Mouse (Mus musculus) left cerebral cortex, adult 2 months (tissue): Measurements from ENCODE around the gene Pkib. TPM values are rescaled to one million over a fixed set of nuclear protein-coding genes. Genes with fewer than 3 reads are reported as not detected.

Source experiments
- DNase-seq, 2 experiments: peaks; one replicate each; pipeline ENCODE4 v3.0.0; 2021 to 2022; ENCODE audit warnings: low spot score in 2 of 2, mixed read lengths in 1 of 2; ENCODE audit errors: extremely low spot score in 1 of 2
- H3K27ac ChIP-seq: fragments of 200-600 bp; 2 replicates; pipeline ENCODE4 v1.8.1; 2022
- H3K4me3 ChIP-seq: fragments of 200-600 bp; 2 replicates; pipeline ENCODE4 v1.8.1; 2022
- CTCF ChIP-seq: fragments of 200-600 bp; IDR thresholded peaks from 2 replicates; pipeline ENCODE4 v1.8.1; 2022; ENCODE audit warnings: antibody characterized with exemption, mild to moderate bottlenecking, moderate library complexity
- intact Hi-C: fragments of 180-260 bp; cut with DNase I; formaldehyde crosslinking; loops from one replicate; pipeline ENCODE4 v1.15.1; 2025
- total RNA-seq, 2 experiments: library from RNA; stranded (reverse); gene quantifications; 2 replicates each; pipeline ENCODE4 v1.2.3; 2021

Pkib gene
- total RNA-seq, 2 experiments from 2014 or later, result 14.4 to 21.6 TPM

GRCm38 (mm10) chr10:57653297-57653696 is 21.5 kb downstream of the Pkib start:
- Histone ChIP-seq H3K27ac (no peak overlapping the region), H3K4me3 (no peak overlapping the region)
- no peak for DNase-seq
- intact Hi-C loops, result no loop called here
- TF ChIP-seq CTCF, result no peak

- TF ChIP-seq CTCF, result no peak
- intact Hi-C loops, result no loop called here
- no peak overlapping the region for H3K27ac ChIP-seq
These were observed 28.7 kb downstream of the Pkib start for GRCm38 (mm10) chr10:57660505-57660904.

DNA sequence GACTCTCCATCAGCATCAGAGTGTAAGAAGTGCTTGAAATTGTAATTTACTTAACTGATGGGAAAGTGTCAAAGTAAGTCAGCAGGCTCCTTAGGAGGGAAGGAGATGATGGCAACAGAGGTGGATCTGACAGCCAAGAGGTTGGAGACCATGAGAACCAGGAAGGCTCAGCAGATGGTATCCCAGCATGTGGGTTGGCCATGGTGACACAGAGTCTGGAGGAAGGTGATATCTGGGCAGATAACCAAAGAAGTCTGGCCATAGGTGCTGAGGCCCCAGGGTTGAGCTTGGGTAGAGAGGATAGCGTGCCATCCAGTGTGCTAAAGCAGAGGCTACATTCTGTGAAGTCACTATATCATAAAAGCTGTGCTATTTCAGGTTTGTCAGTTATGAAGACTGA is 32.0 kb downstream of the Pkib start:
- Histone ChIP-seq H3K4me3 (no peak overlapping the region), H3K27ac (no peak overlapping the region)
- intact Hi-C loops, result no loop called here
- DNase-seq, result no peak
- no peak for TF ChIP-seq CTCF

More at GRCm38 (mm10) chr10:57660505-57660904, 28.7 kb downstream of the Pkib start:
- H3K4me3 ChIP-seq, result no peak overlapping the region
- no peak for DNase-seq

DNA sequence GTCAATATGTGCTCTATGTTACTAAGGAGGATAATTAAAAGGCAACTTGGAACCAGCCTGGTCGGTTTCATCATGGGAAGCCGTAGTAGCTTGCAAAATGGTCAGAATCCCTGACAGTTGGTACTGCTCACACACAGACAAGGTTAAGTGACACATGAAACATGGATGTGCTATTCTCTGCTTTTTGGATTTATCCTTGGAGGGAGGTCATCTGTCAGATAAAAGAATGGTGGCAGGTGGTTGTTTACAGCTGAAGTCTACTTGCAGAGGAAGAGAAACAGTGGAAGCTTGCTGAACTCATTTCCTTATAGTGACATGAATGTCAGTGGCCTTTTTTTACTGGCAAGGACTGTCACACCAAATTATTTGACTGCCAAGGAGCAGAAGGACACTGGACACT is 32.5 kb downstream of the Pkib start:
- no peak for DNase-seq
- intact Hi-C loops, result no loop called here
- Histone ChIP-seq H3K4me3 (no peak overlapping the region), H3K27ac (no peak overlapping the region)
- no peak for TF ChIP-seq CTCF

DNA sequence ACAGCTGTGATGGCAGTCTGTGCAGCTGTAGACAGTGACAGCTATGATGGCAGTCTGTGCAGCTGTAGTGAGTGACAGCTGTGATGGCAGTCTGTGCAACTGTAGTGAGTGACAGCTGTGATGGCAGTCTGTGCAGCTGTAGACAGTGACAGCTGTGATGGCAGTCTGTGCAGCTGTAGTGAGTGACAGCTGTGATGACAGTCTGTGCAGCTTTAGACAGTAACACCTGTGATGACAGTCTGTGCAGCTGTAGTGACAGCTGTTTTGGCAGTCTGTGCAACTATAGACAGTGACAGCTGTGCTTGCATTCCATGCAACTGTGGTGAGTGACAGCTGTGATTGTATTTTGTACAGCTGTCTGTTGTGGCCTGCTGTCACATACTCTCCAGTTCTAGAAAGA is 44.0 kb downstream of the Pkib start:
- no peak overlapping the region for H3K4me3 ChIP-seq
- DNase-seq, result no peak
- intact Hi-C loops, result no loop called here
- TF ChIP-seq CTCF, result no peak
- no peak overlapping the region for H3K27ac ChIP-seq

GRCm38 (mm10) chr10:57687999-57688398 is 56.2 kb downstream of the Pkib start:
- H3K27ac ChIP-seq, result no peak overlapping the region
- intact Hi-C loops, result no loop called here
- no peak overlapping the region for H3K4me3 ChIP-seq
- TF ChIP-seq CTCF, result no peak
- no peak for DNase-seq

GRCm38 (mm10) chr10:57690161-57690560 is 58.4 kb downstream of the Pkib start:
- Histone ChIP-seq H3K4me3 (no peak overlapping the region), H3K27ac (no peak overlapping the region)
- TF ChIP-seq CTCF, result no peak
- DNase-seq, result no peak
- intact Hi-C loops, result no loop called here

- H3K4me3 ChIP-seq, result no peak overlapping the region
- intact Hi-C loops, result no loop called here
- no peak overlapping the region for H3K27ac ChIP-seq
- DNase-seq, result no peak
- no peak for TF ChIP-seq CTCF
These were observed 70.5 kb downstream of the Pkib start for GRCm38 (mm10) chr10:57702246-57702645.

- no peak for DNase-seq
- Histone ChIP-seq H3K27ac (no peak overlapping the region), H3K4me3 (no peak overlapping the region)
- no peak for TF ChIP-seq CTCF
- intact Hi-C loops, result loop anchor here (10.0 kb wide), 1 partner anchor 176 kb away; no protein-coding TSS in a partner anchor
These were observed 89.3 kb downstream of the Pkib start for GRCm38 (mm10) chr10:57721035-57721434.

DNA sequence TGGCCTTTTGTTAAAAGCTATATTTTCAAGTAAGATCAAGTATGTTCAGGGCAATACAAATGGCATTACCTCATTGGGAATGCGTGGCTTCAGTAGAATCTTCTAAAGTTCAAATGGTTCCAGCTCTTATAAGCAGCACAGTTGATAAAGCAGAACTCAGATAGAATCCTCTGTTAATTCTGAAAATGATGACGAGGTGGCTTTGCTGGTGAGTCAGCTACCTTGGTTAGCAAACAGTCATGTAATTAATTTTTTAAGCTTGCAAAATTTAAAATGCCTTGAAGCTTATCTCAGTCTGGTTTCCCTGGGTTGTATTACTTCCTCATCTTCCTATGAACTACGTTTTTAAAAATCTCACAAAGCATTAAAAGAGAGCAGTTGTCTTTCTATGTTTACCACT is 90.6 kb downstream of the Pkib start:
- intact Hi-C loops, result loop anchor here (10.0 kb wide), 1 partner anchor 178 kb away; no protein-coding TSS in a partner anchor
- DNase-seq, result no peak
- H3K4me3 ChIP-seq, result no peak overlapping the region
- no peak overlapping the region for H3K27ac ChIP-seq
- TF ChIP-seq CTCF, result no peak

GRCm38 (mm10) chr10:57727666-57728065 is 95.9 kb downstream of the Pkib start:
- H3K27ac ChIP-seq, result no peak overlapping the region
- intact Hi-C loops, result loop anchor here (10.0 kb wide), 1 partner anchor 183 kb away; no protein-coding TSS in a partner anchor
- TF ChIP-seq CTCF, result no peak
- no peak for DNase-seq
- no peak overlapping the region for H3K4me3 ChIP-seq

DNA sequence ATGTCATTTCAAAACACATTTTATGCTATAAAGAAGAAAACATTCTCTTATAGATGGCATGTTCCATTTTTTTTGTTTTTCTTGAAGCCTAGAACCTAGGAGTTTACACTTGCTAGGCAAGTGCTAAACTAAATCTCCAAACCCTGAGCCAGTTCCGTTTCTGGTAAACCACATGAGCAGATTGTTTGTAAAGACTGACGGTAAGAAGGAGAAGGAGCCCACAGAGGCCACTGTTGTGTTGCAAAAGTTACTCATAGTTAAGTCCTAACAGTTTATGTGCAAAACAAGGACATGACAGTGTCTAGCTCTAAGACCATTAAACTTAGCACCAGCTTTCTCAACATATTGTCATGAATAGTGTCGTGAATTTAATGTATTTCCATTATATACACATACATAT is 99.9 kb downstream of the Pkib start:
- intact Hi-C loops, result no loop called here
- Histone ChIP-seq H3K4me3 (no peak overlapping the region), H3K27ac (no peak overlapping the region)
- DNase-seq, result no peak
- TF ChIP-seq CTCF, result no peak

- intact Hi-C loops, result loop anchor here (5.0 to 10.0 kb wide), 2 partner anchors 278 to 514 kb away; partner anchors contain the start of gene Gcc2
These were observed 109.0 kb downstream of the Pkib start for GRCm38 (mm10) chr10:57740733-57741132.

More at GRCm38 (mm10) chr10:57740733-57741132, 109.0 kb downstream of the Pkib start:
- no peak for TF ChIP-seq CTCF
- no peak overlapping the region for H3K27ac ChIP-seq
- no peak overlapping the region for H3K4me3 ChIP-seq
- no peak for DNase-seq
